Mouse (Mus musculus): ENCODE data around the gene Klk13. TPM values are rescaled to one million over a fixed set of nuclear protein-coding genes. Genes with fewer than 3 reads are reported as not detected.

The Klk13 gene
- total RNA-seq, 2 experiments from 2014 or later: not detected

GRCm38 (mm10) chr7:43768597-43768996 lies 56.2 kb downstream of the Klk13 start, which contains the start of gene Klk12:
Gene Klk12, plus strand, starts transcription at chr7:43768897.
- intact Hi-C loops (cut with DNase I): no loop called here
- no peak for DNase-seq (ENCODE audit: low spot score)

GRCm38 (mm10) chr7:43769636-43770035 lies 57.3 kb downstream of the Klk13 start:
- no peak for DNase-seq (ENCODE audit: low spot score)

GRCm38 (mm10) chr7:43770701-43771100 lies 58.3 kb downstream of the Klk13 start:
- DNase-seq (ENCODE audit: low spot score): no peak
- intact Hi-C loops (cut with DNase I): no loop called here

More at GRCm38 (mm10) chr7:43769636-43770035, 57.3 kb downstream of the Klk13 start:
- intact Hi-C loops (cut with DNase I): no loop called here

- DNase-seq (ENCODE audit: low spot score): no peak
- intact Hi-C loops (cut with DNase I): no loop called here
Measured at GRCm38 (mm10) chr7:43771916-43772315, 59.5 kb downstream of the Klk13 start.

- intact Hi-C loops (cut with DNase I): no loop called here
- no peak for DNase-seq (ENCODE audit: low spot score)
Measured at GRCm38 (mm10) chr7:43772901-43773300, 60.5 kb downstream of the Klk13 start.

GRCm38 (mm10) chr7:43774364-43774763 lies 62.0 kb downstream of the Klk13 start, which contains the start of gene Klk11:
Gene Klk11, plus strand, starts transcription at chr7:43774604.
- no peak for DNase-seq (ENCODE audit: low spot score)
- intact Hi-C loops (cut with DNase I): no loop called here

- no peak for DNase-seq (ENCODE audit: low spot score)
- intact Hi-C loops (cut with DNase I): no loop called here
Measured at GRCm38 (mm10) chr7:43774802-43775201, 62.4 kb downstream of the Klk13 start.

GRCm38 (mm10) chr7:43775311-43776057 lies 63.1 kb downstream of the Klk13 start:
- intact Hi-C loops (cut with DNase I): no loop called here
- DNase-seq (ENCODE audit: low spot score): no peak

GRCm38 (mm10) chr7:43776506-43776905 lies 64.1 kb downstream of the Klk13 start:
- DNase-seq (ENCODE audit: low spot score): no peak

More at GRCm38 (mm10) chr7:43776506-43776905, 64.1 kb downstream of the Klk13 start:
- intact Hi-C loops (cut with DNase I): no loop called here

Other genes with a start within 250 kb of the Klk13 start
- gene Vsig10l, start 249.4 kb upstream of the Klk13 start, total RNA-seq (2021): 1 to 10 TPM in 1 of 2 experiments, under 1 TPM in 1; 0.81 to 1.8 TPM
- gene Iglon5, start 222.5 kb upstream of the Klk13 start, total RNA-seq (2021): under 1 TPM; 0.13 to 0.22 TPM
- gene 4931406B18Rik, start 206.6 kb upstream of the Klk13 start, total RNA-seq (2021): not detected
- gene Cd33, start 168.1 kb upstream of the Klk13 start, total RNA-seq (2021): 1 to 10 TPM; 3.2 to 3.4 TPM
- 1 to 10 TPM in 1 of 2 experiments, under 1 TPM in 1; 0.70 to 1.1 TPM for gene Zfp658, start 150.3 kb upstream of the Klk13 start, total RNA-seq (2021)
- 1 to 10 TPM; 7.4 to 7.7 TPM for gene Zfp719, start 133.0 kb upstream of the Klk13 start, total RNA-seq (2021)
- not detected for gene Zfp819, start 105.4 kb upstream of the Klk13 start, total RNA-seq (2021)
- not detected for gene Ceacam18, start 77.9 kb upstream of the Klk13 start, total RNA-seq (2021)
- 1 to 10 TPM; 1.1 TPM for gene Siglece, start 52.4 kb upstream of the Klk13 start, total RNA-seq (2021)
- gene Ctu1, start 40.6 kb upstream of the Klk13 start, total RNA-seq (2021): 1 to 10 TPM; 3.2 to 3.8 TPM
- gene Klk14, start 22.1 kb upstream of the Klk13 start, total RNA-seq (2021): under 1 TPM; 0.28 to 0.34 TPM
- gene Klk12, start 56.3 kb downstream of the Klk13 start, total RNA-seq (2021): not detected
- not detected for gene Klk11, start 62.0 kb downstream of the Klk13 start, total RNA-seq (2021)
- under 1 TPM; 0.20 to 0.42 TPM for gene Klk10, start 68.5 kb downstream of the Klk13 start, total RNA-seq (2021)
- gene Klk9, start 79.3 kb downstream of the Klk13 start, total RNA-seq (2021): not detected
- gene Klk8, start 85.0 kb downstream of the Klk13 start, total RNA-seq (2021): 10 to 100 TPM; 12.6 to 13.3 TPM
- gene Klk7, start 98.7 kb downstream of the Klk13 start, total RNA-seq (2021): under 1 TPM in 1 of 2 experiments, not detected in 1; 0.17 TPM
- not detected for gene Klk6, start 111.9 kb downstream of the Klk13 start, total RNA-seq (2021)
- gene Klk5, start 129.4 kb downstream of the Klk13 start, total RNA-seq (2021): not detected
- gene Klk4, start 168.6 kb downstream of the Klk13 start, total RNA-seq (2021): not detected
- gene Klk15, start 221.2 kb downstream of the Klk13 start, total RNA-seq (2021): not detected
- gene Klk1b8, start 238.1 kb downstream of the Klk13 start, total RNA-seq (2021): not detected

All from heart, postnatal 25 days (tissue).